ENCODE assay signal across 27 mouse cellular contexts in genomic region chr9:32489794-32490358, GRCm38 (mm10). TPM values are rescaled to one million over a fixed set of nuclear protein-coding genes. Genes with fewer than 3 reads are reported as not detected.
A peak's percentile ranks its signal among the peaks of the same experiment; 100 is the strongest.
DNase-seq lines count a peak whose midpoint lies in the region; ATAC-seq and TF ChIP-seq lines count a peak whose summit lies in the region.
"Had no signal": no experiment of that assay in that cellular context is flagged by ENCODE, and none has a peak within 500 bp of the region (broad histone marks: within the 10 kb centered on the region; RNA-seq: fewer than 3 reads in every experiment).

No protein-coding gene starts in this region.

- peaks cover 5% of the 10 kb centered on the region; the same call in 1 of the 2 replicates for H3K4me1 ChIP-seq in neural tube, embryonic 15.5 days
- peaks cover 56% of the 10 kb centered on the region for H3K4me1 ChIP-seq in limb, embryonic 10.5 days
- H3K4me1 ChIP-seq in limb, embryonic 15.5 days, result peaks cover 17% of the 10 kb centered on the region
- peaks cover 3% of the 10 kb centered on the region for H3K4me1 ChIP-seq in cerebellum, adult 2 months (ENCODE audit: control insufficient read depth, insufficient read depth, low read length)
- H3K4me1 ChIP-seq in hindbrain, embryonic 14.5 days (replicated peaks; ENCODE audit: control insufficient read depth, insufficient read depth, low read length), result 0 out of 2 replicates have a peak, but pooled peaks cover 4% of the 10 kb centered on the region
- H3K4me1 ChIP-seq: forebrain, embryonic 15.5 days had no signal

- no peak overlapping the region for H3K9ac ChIP-seq in neural tube, embryonic 15.5 days (replicated peaks)
- H3K9ac ChIP-seq in limb, embryonic 15.5 days, result no peak overlapping the region
- H3K9ac ChIP-seq in hindbrain, embryonic 14.5 days, result no peak overlapping the region
- H3K9ac ChIP-seq: embryonic facial prominence, embryonic 13.5 days; forebrain, embryonic 15.5 days; heart, embryonic 13.5 days; hindbrain, embryonic 15.5 days; kidney, embryonic 15.5 days; lung, embryonic 15.5 days had no signal

- no peaks in the 10 kb centered on the region for H3K36me3 ChIP-seq in neural tube, embryonic 15.5 days
- peaks cover 44% of the 10 kb centered on the region for H3K36me3 ChIP-seq in limb, embryonic 10.5 days
- H3K36me3 ChIP-seq in limb, embryonic 15.5 days, result no peaks in the 10 kb centered on the region
- no peaks in the 10 kb centered on the region for H3K36me3 ChIP-seq in hindbrain, embryonic 14.5 days (replicated peaks; ENCODE audit: control insufficient read depth, insufficient read depth)
- H3K36me3 ChIP-seq: embryonic facial prominence, embryonic 13.5 days; forebrain, embryonic 10.5 days; forebrain, embryonic 15.5 days; heart, embryonic 13.5 days; hindbrain, embryonic 15.5 days; kidney, embryonic 15.5 days; lung, embryonic 15.5 days had no signal

- no peaks in the 10 kb centered on the region for H3K27me3 ChIP-seq in neural tube, embryonic 15.5 days (replicated peaks)
- no peaks in the 10 kb centered on the region for H3K27me3 ChIP-seq in limb, embryonic 10.5 days (ENCODE audit: low read depth, poor library complexity, severe bottlenecking)
- H3K27me3 ChIP-seq in limb, embryonic 15.5 days, result no peaks in the 10 kb centered on the region
- H3K27me3 ChIP-seq in cerebellum, adult 2 months (ENCODE audit: control insufficient read depth, insufficient read depth, low read length), result peaks cover 2% of the 10 kb centered on the region; the same call in 1 of the 2 replicates
- no peaks in the 10 kb centered on the region for H3K27me3 ChIP-seq in hindbrain, embryonic 14.5 days (ENCODE audit: control insufficient read depth, insufficient read depth, low read length)
- H3K27me3 ChIP-seq: embryonic facial prominence, embryonic 13.5 days; forebrain, embryonic 15.5 days; heart, embryonic 13.5 days; hindbrain, embryonic 15.5 days; kidney, embryonic 15.5 days; lung, embryonic 15.5 days had no signal

- H3K27ac ChIP-seq in neural tube, embryonic 15.5 days (replicated peaks), result no peak overlapping the region
- peak overlapping the region; percentile 56; the same call in 1 of the 2 replicates for H3K27ac ChIP-seq in limb, embryonic 10.5 days
- no peak overlapping the region for H3K27ac ChIP-seq in limb, embryonic 15.5 days
- H3K27ac ChIP-seq in cerebellum, adult 2 months (ENCODE audit: insufficient read depth, low read length), result no peak overlapping the region
- H3K27ac ChIP-seq in hindbrain, embryonic 14.5 days, result no peak overlapping the region
- H3K27ac ChIP-seq: embryonic facial prominence, embryonic 13.5 days; forebrain, embryonic 10.5 days; forebrain, embryonic 15.5 days; heart, embryonic 13.5 days; hindbrain, embryonic 15.5 days; kidney, embryonic 15.5 days; left cerebral cortex, adult 2 months; lung, embryonic 15.5 days had no signal

- ATAC-seq in neural tube, embryonic 15.5 days (ENCODE audit: low FRiP score), result no peak
- ATAC-seq in limb, embryonic 15.5 days (ENCODE audit: insufficient number of reproducible peaks, low FRiP score, low TSS enrichment, low read depth), result peak; percentile 30; the same call in 1 of the 2 replicates
- no peak for ATAC-seq in hindbrain, embryonic 14.5 days (ENCODE audit: low FRiP score)
- ATAC-seq: forebrain, embryonic 15.5 days; inflammation-experienced regulatory T-cells, adult 6 months had no signal

- no peak for TF ChIP-seq CTCF in cerebellum, adult 2 months (IDR thresholded peaks at IDR 0.05; ENCODE audit: borderline replicate concordance, insufficient read depth, low read depth, low read length)

- no peak for TF ChIP-seq POLR2A in cerebellum, adult 2 months (IDR thresholded peaks at IDR 0.05; ENCODE audit: borderline replicate concordance, insufficient read depth, low read length)

- no peaks in the 10 kb centered on the region for H3K9me3 ChIP-seq in neural tube, embryonic 15.5 days (replicated peaks)
- no peaks in the 10 kb centered on the region for H3K9me3 ChIP-seq in limb, embryonic 10.5 days (replicated peaks)
- H3K9me3 ChIP-seq in limb, embryonic 15.5 days, result no peaks in the 10 kb centered on the region
- no peaks in the 10 kb centered on the region for H3K9me3 ChIP-seq in hindbrain, embryonic 14.5 days (ENCODE audit: control insufficient read depth, low read length)
- H3K9me3 ChIP-seq: embryonic facial prominence, embryonic 13.5 days; forebrain, embryonic 10.5 days; forebrain, embryonic 15.5 days; heart, embryonic 13.5 days; hindbrain, embryonic 15.5 days; kidney, embryonic 15.5 days; lung, embryonic 15.5 days had no signal

- H3K4me2 ChIP-seq in neural tube, embryonic 15.5 days, result no peak overlapping the region
- H3K4me2 ChIP-seq in limb, embryonic 15.5 days, result no peak overlapping the region
- no peak overlapping the region for H3K4me2 ChIP-seq in hindbrain, embryonic 14.5 days (replicated peaks)
- H3K4me2 ChIP-seq: embryonic facial prominence, embryonic 13.5 days; forebrain, embryonic 15.5 days; heart, embryonic 13.5 days; hindbrain, embryonic 15.5 days; kidney, embryonic 15.5 days; liver, embryonic 11.5 days; lung, embryonic 15.5 days had no signal

- 87% methylated on average over 4 of the region's 4 CpGs for WGBS in neural tube, embryonic 15.5 days
- WGBS in limb, embryonic 10.5 days, result 63% methylated on average over 4 of the region's 4 CpGs
- WGBS in limb, embryonic 15.5 days, result 60% methylated on average over 4 of the region's 4 CpGs
- 97% methylated on average over 4 of the region's 4 CpGs for WGBS in cerebellum, adult 2 months
- WGBS in hindbrain, embryonic 14.5 days, result 86% methylated on average over 4 of the region's 4 CpGs

- peak; percentile 48 for DNase-seq in neural tube, embryonic 10.5 days (ENCODE audit: extremely low spot score, low spot score)
- DNase-seq in limb, embryonic 10.5 days (ENCODE audit: low spot score), result peak; percentile 55
- no peak for DNase-seq in cerebellum, adult 2 months
- DNase-seq in lung, postnatal 14 days, result no peak
- DNase-seq in hindbrain, embryonic 14.5 days (ENCODE audit: low spot score), result no peak
- DNase-seq: adrenal gland, postnatal 14 days; B cell, adult 2 months; cerebellum, adult 11 months; cerebellum, adult 9-11 months; heart, postnatal 10 days; kidney, adult 18-20 months; kidney, postnatal 25 days; lung, postnatal 36 days; right cerebral cortex, postnatal 4 days; thymus, adult 2 months had no signal

- H3K4me3 ChIP-seq in neural tube, embryonic 15.5 days (replicated peaks), result no peak overlapping the region
- no peak overlapping the region for H3K4me3 ChIP-seq in limb, embryonic 10.5 days
- no peak overlapping the region for H3K4me3 ChIP-seq in limb, embryonic 15.5 days
- no peak overlapping the region for H3K4me3 ChIP-seq in cerebellum, adult 2 months (replicated peaks; ENCODE audit: insufficient read depth, low read depth, low read length)
- H3K4me3 ChIP-seq in hindbrain, embryonic 14.5 days (replicated peaks; ENCODE audit: low read length), result no peak overlapping the region
- H3K4me3 ChIP-seq: embryonic facial prominence, embryonic 13.5 days; forebrain, embryonic 10.5 days; forebrain, embryonic 15.5 days; heart, embryonic 13.5 days; hindbrain, embryonic 15.5 days; kidney, embryonic 15.5 days; left cerebral cortex, adult 2 months; lung, embryonic 15.5 days had no signal

RNA-seq across cellular contexts. Expression of gene Fli1, which starts 52.8 kb away (rescaled TPM):
- polyA plus RNA-seq in neural tube, embryonic 15.5 days (2015; fragmentation: Nextera tagmentation; extraction: Ambion mirVana), result 7.9 and 12.5 TPM in 2 replicates
- 50.6 and 71.2 TPM in 2 replicates for polyA plus RNA-seq in limb, embryonic 10.5 days (2016; fragmentation: Nextera tagmentation; extraction: Ambion mirVana)
- 21.3 and 23.4 TPM in 2 replicates for polyA plus RNA-seq in limb, embryonic 15.5 days (2015; fragmentation: Nextera tagmentation; extraction: Ambion mirVana)
- 1.7 and 2.2 TPM in 2 replicates for polyA plus RNA-seq in cerebellum, adult 2 months (2012; rRNA removed)
- 7.9 and 9.1 TPM in 2 replicates for polyA plus RNA-seq in hindbrain, embryonic 14.5 days (2014; fragmentation: Nextera tagmentation; extraction: Ambion mirVana)

Comparison
In these comparisons a context has a peak if more than half of its experiments do, and no peak if none do; other contexts are left out.
1. DNase-seq: peak in neural tube, embryonic 10.5 days (single experiment) and limb, embryonic 10.5 days (single experiment); none in cerebellum, adult 2 months (0 of 2), lung, postnatal 14 days (single experiment) and hindbrain, embryonic 14.5 days (single experiment).